7 mouse cellular contexts compared by ENCODE assay signal in the genomic region with DNA sequence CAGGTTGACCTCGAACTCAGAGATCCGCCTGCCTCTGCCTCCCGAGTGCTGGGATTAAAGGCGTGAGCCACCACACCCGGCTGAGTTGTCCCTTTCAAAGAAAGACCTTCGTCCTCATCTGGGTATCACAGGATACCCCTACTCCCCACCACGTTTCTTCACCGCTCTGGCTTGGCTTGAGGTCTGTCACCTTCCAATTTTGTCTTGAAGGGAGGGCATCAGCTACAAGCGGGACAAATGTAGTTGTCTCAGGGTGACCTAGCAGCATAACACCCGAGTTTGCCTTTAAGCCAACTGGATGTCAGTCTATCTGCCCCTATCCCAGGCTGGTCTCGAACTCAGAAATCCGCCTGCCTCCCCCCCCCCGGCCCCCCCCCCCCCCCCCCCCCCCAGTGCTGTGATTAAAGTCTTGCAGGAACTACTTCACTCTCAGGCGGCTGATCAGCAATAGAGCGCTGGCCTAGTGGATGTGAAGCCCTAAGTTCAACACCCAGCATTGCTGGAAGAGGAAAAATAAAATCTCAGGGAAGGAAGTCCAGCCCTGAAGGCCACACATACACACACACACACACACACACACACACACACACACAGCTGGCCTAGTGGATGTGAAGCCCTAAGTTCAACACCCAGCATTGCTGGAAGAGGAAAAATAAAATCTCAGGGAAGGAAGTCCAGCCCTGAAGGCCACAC. TPM values are rescaled to one million over a fixed set of nuclear protein-coding genes. Genes with fewer than 3 reads are reported as not detected.
DNase-seq lines count a peak whose midpoint lies in the region; ATAC-seq and TF ChIP-seq lines count a peak whose summit lies in the region.
"Not testable (repeated sequence)": the region's sequence is repeated elsewhere in the genome, so short reads cannot be mapped to it uniquely, and the experiment has no call there.

Gene Trrap, plus strand, starts transcription at position 627 of the 693 bp plus-strand sequence.

- not testable (repeated sequence) for DNase-seq in forebrain, embryonic 10.5 days (ENCODE audit: extremely low spot score, low spot score); heart, adult 2 months; layer of hippocampus, postnatal 25 days (ENCODE audit: extremely low spot score in 1 of 2, low spot score in 1 of 2)

- WGBS in forebrain, embryonic 10.5 days = 85% methylated on average over 14 of the region's 15 CpGs
- 73% methylated on average over 12 of the region's 15 CpGs for WGBS in heart, adult 2 months
- WGBS in hindbrain, embryonic 15.5 days = 90% methylated on average over 12 of the region's 15 CpGs
- WGBS in liver, embryonic 15.5 days (ENCODE audit: insufficient replicate concordance) = 59% methylated on average over 14 of the region's 15 CpGs

- peak within 1 kb of the TSS; percentile 98 for H3K4me3 ChIP-seq in bone marrow macrophage, adult 2 months (ENCODE audit: insufficient read depth, low read length)
- H3K4me3 ChIP-seq in forebrain, embryonic 10.5 days = peak within 1 kb of the TSS; percentile 87
- H3K4me3 ChIP-seq in heart, adult 2 months = peak within 1 kb of the TSS; percentile 90
- H3K4me3 ChIP-seq in hindbrain, embryonic 15.5 days = peak within 1 kb of the TSS; percentile 96
- H3K4me3 ChIP-seq in liver, embryonic 15.5 days (replicated peaks) = peak within 1 kb of the TSS; percentile 91

- peak within 1 kb of the TSS; percentile 83 for H3K27ac ChIP-seq in bone marrow macrophage, adult 2 months (ENCODE audit: insufficient read depth, low read depth, low read length)
- H3K27ac ChIP-seq in forebrain, embryonic 10.5 days = peak within 1 kb of the TSS; percentile 99
- H3K27ac ChIP-seq in heart, adult 2 months = peak within 1 kb of the TSS; percentile 99
- H3K27ac ChIP-seq in hindbrain, embryonic 15.5 days (replicated peaks) = peak within 1 kb of the TSS; percentile 99
- H3K27ac ChIP-seq in liver, embryonic 15.5 days (replicated peaks) = peak within 1 kb of the TSS; percentile 87

- ATAC-seq in hindbrain, embryonic 15.5 days (ENCODE audit: low FRiP score, low read depth) = peak; percentile 2
- peak; percentile 1; the same call in 1 of the 2 replicates for ATAC-seq in liver, embryonic 15.5 days (ENCODE audit: insufficient read depth)
- ATAC-seq in monocyte, adult 5-6 weeks (replicated peaks; ENCODE audit: insufficient number of reproducible peaks, low FRiP score, low TSS enrichment, poor library complexity, severe bottlenecking) = not testable (repeated sequence)

- not testable (repeated sequence) for TF ChIP-seq EP300 in heart, adult 2 months (IDR thresholded peaks at IDR 0.05; ENCODE audit: insufficient read depth, low read depth, low read length)

- H3K27me3 ChIP-seq in forebrain, embryonic 10.5 days (ENCODE audit: poor library complexity, severe bottlenecking) = peaks cover 12% of the 10 kb centered on the region
- H3K27me3 ChIP-seq in heart, adult 2 months (ENCODE audit: control insufficient read depth, insufficient read depth, low read length); hindbrain, embryonic 15.5 days: not testable (repeated sequence)
- H3K27me3 ChIP-seq in liver, embryonic 15.5 days = peaks cover 18% of the 10 kb centered on the region

- peaks cover 25% of the 10 kb centered on the region for H3K4me1 ChIP-seq in bone marrow macrophage, adult 2 months (ENCODE audit: control insufficient read depth, insufficient read depth, low read length)
- peaks cover 21% of the 10 kb centered on the region for H3K4me1 ChIP-seq in forebrain, embryonic 10.5 days
- not testable (repeated sequence) for H3K4me1 ChIP-seq in heart, adult 2 months (ENCODE audit: control insufficient read depth, insufficient read depth, low read length)
- peaks cover 13% of the 10 kb centered on the region for H3K4me1 ChIP-seq in hindbrain, embryonic 15.5 days (replicated peaks)
- peaks cover 30% of the 10 kb centered on the region for H3K4me1 ChIP-seq in liver, embryonic 15.5 days (replicated peaks)

- peak within 1 kb of the TSS; percentile 82 for H3K4me2 ChIP-seq in hindbrain, embryonic 15.5 days
- peak within 1 kb of the TSS; percentile 93 for H3K4me2 ChIP-seq in liver, embryonic 15.5 days

- peak within 1 kb of the TSS; percentile 96 for H3K9ac ChIP-seq in heart, adult 2 months (ENCODE audit: low read depth, low read length)
- H3K9ac ChIP-seq in hindbrain, embryonic 15.5 days = peak within 1 kb of the TSS; percentile 98
- peak within 1 kb of the TSS; percentile 87 for H3K9ac ChIP-seq in liver, embryonic 15.5 days

- intact Hi-C loops in heart, adult 2 months (cut with DNase I) = not testable (repeated sequence)

- not testable (repeated sequence) for H3K9me3 ChIP-seq in forebrain, embryonic 10.5 days; hindbrain, embryonic 15.5 days; liver, embryonic 15.5 days (replicated peaks)

- H3K36me3 ChIP-seq in forebrain, embryonic 10.5 days (replicated peaks) = peaks cover 23% of the 10 kb centered on the region
- H3K36me3 ChIP-seq in heart, adult 2 months (ENCODE audit: control insufficient read depth, insufficient read depth, low read length); liver, embryonic 15.5 days (replicated peaks): not testable (repeated sequence)
- peaks cover 16% of the 10 kb centered on the region for H3K36me3 ChIP-seq in hindbrain, embryonic 15.5 days

- not testable (repeated sequence) for H3K79me2 ChIP-seq in heart, adult 2 months (replicated peaks; ENCODE audit: control insufficient read depth, insufficient read depth, low read length)

- not testable (repeated sequence) for TF ChIP-seq POLR2A in bone marrow macrophage, adult 2 months (IDR thresholded peaks at IDR 0.05; ENCODE audit: borderline replicate concordance, low read depth, low read length); heart, adult 2 months (IDR thresholded peaks at IDR 0.05; ENCODE audit: insufficient read depth, low read depth, low read length)

- not testable (repeated sequence) for TF ChIP-seq CTCF in bone marrow macrophage, adult 2 months (IDR thresholded peaks at IDR 0.05; ENCODE audit: low read depth, low read length); heart, adult 2 months (IDR thresholded peaks at IDR 0.05)

RNA-seq across cellular contexts. Expression of gene Trrap, which starts in this region (rescaled TPM):
- 61.1 and 64.8 TPM in 2 replicates for polyA plus RNA-seq in bone marrow macrophage, adult 2 months (2012; ENCODE audit: insufficient read depth, insufficient read length, missing spikeins)
- polyA plus RNA-seq in forebrain, embryonic 10.5 days (2016; fragmentation: Nextera tagmentation; extraction: Ambion mirVana) = 73.2 and 76.2 TPM in 2 replicates
- 10 to 100 TPM; 35.3 to 38.3 TPM for total RNA-seq in heart, adult 2 months (2021)
- polyA plus RNA-seq in heart, adult 2 months (2012; rRNA removed) = 52.4 and 59.2 TPM in 2 replicates
- 69.1 and 71.5 TPM in 2 replicates for polyA plus RNA-seq in hindbrain, embryonic 15.5 days (2015; fragmentation: Nextera tagmentation; extraction: Ambion mirVana)
- total RNA-seq in layer of hippocampus, postnatal 25 days (2021) = 100 to 1,000 TPM; 144 to 190 TPM
- polyA plus RNA-seq in liver, embryonic 15.5 days (2015; fragmentation: Nextera tagmentation; extraction: Ambion mirVana) = 13.2 and 13.9 TPM in 2 replicates
- 28.5 to 57.1 TPM (median 40.8 TPM) in 3 replicates for total RNA-seq in monocyte, adult 5-6 weeks (2017)
